Mouse (Mus musculus) adipose tissue, adult 10 weeks (tissue): ENCODE measurements around the gene Mospd3. TPM values are rescaled to one million over a fixed set of nuclear protein-coding genes. Genes with fewer than 3 reads are reported as not detected.

Experiments used
- polyA plus RNA-seq: library from polyadenylated mRNA; stranded (reverse); fragments of 350-450 nt; fragmentation: Illumina TruSeq; extraction: RNeasy Lipid Tissue Mini Kit (QIAGEN cat#74804); gene quantifications from one replicate; pipeline ENCODE4 v1.2.3, GENCODE M21; 2014; ENCODE audit warnings: low read depth, low replicate concordance

Gene Mospd3
- 33.8 TPM for polyA plus RNA-seq

GRCm38 (mm10) chr5:137600619-137601364 is at the start of gene Mospd3:
Gene Mospd3, minus strand, starts transcription at chr5:137601058.

GRCm38 (mm10) chr5:137645652-137646091 is 44.8 kb upstream of the Mospd3 start, which contains the start of gene Irs3:
Gene Irs3, minus strand, starts transcription at chr5:137645714.

DNA sequence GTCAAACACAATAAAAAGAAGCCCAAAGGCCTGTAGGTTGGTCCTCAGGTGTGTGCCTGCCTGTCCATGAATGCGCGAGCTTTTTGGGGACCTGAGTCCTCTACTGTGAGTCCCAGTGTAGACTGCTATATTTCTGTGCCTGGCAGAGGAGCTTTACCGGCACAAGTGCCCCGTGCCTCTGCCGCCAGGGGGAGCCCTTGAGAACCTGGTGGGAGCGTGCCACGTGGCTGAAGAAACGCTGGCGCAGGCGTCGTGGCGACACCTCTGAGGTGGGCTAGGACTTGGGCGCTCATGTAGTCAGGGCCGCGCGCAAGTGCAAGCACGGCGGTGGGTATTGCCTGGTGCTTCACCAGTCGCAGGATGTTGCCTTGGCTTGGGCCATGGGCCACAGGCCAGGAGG is 40.2 kb upstream of the Mospd3 start, which contains the start of gene Sap25:
TSS of gene Sap25 (plus strand) at position 281 of the 400 bp plus-strand sequence.

GRCm38 (mm10) chr5:137628498-137629305 is 27.8 kb upstream of the Mospd3 start, which contains the start of the genes Fbxo24, Lrch4 and Gm20605:
Gene Fbxo24, minus strand, starts transcription at chr5:137629002.
Gene Lrch4, plus strand, starts transcription at chr5:137629121.
Gene Gm20605, plus strand, starts transcription at chr5:137629175.

GRCm38 (mm10) chr5:137613550-137613949 is 12.7 kb upstream of the Mospd3 start, which contains the start of gene Pcolce:
Gene Pcolce, minus strand, starts transcription at chr5:137613784.

DNA sequence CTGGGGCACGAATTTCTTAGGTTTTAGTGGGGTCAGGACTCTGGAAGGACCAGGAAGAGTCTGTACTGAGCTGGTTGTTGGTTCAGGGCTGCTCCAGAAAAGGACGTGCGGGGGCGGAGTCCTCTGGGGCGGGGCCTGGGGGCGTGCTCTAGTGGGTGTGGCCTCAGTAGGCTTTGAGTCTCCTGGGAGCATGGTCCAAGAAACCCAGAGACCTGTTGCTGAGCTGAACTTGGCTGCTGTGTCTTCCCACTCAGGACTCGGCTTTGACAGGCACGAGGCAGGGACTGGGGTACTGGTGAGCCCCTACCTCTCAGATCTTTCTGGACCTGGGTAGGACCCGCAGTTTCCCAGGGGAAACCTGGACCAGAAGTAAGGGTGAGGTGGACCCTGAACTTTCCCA is 31.2 kb downstream of the Mospd3 start, which contains the start of gene Tfr2:
TSS of gene Tfr2 (plus strand) at position 176 of the 400 bp plus-strand sequence.

DNA sequence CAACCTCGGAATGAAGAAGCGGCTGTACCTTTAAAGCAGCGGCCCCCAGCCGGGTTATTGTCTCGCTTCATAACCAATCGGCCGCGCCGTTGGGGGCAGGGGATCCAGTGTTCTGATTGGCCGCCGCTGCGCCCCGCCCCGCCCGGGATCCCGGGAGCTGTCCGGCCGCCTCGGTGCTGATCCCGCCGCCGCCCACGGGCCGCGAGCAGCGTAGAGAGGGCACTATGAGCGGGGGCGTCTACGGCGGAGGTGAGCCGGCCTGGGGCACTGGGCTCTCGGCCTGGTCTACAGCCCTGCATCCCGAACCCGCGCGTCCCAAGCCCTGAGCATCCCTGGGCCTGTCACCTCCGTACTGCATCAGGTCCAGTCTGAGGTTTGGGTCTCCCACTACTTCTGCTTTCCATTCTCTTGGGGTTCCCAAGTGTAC is 47.4 kb downstream of the Mospd3 start, which contains the start of gene Actl6b:
TSS of gene Actl6b (plus strand) at position 107 of the 427 bp plus-strand sequence.

Other genes with a start within 250 kb of the Mospd3 start
- gene Zan, start 124.0 kb downstream of the Mospd3 start, polyA plus RNA-seq = 0.25 TPM
- gene Pop7, start 98.5 kb downstream of the Mospd3 start, polyA plus RNA-seq = 21.6 TPM
- gene Gigyf1, start 82.5 kb downstream of the Mospd3 start, polyA plus RNA-seq = 25.5 TPM
- gene Epo, start 67.8 kb downstream of the Mospd3 start, polyA plus RNA-seq = not detected
- 338 TPM for gene Gnb2, start 67.5 kb downstream of the Mospd3 start, polyA plus RNA-seq
- gene Actl6b, start 47.5 kb downstream of the Mospd3 start, polyA plus RNA-seq = 0.53 TPM
- gene Tfr2, start 31.2 kb downstream of the Mospd3 start, polyA plus RNA-seq = 0.37 TPM
- 77.7 TPM for gene Pcolce, start 12.7 kb upstream of the Mospd3 start, polyA plus RNA-seq
- gene Fbxo24, start 27.9 kb upstream of the Mospd3 start, polyA plus RNA-seq = 1.9 TPM
- 42.0 TPM for gene Lrch4, start 28.1 kb upstream of the Mospd3 start, polyA plus RNA-seq
- 19.6 TPM for gene Gm20605, start 28.1 kb upstream of the Mospd3 start, polyA plus RNA-seq
- 18.4 TPM for gene Sap25, start 40.3 kb upstream of the Mospd3 start, polyA plus RNA-seq
- gene Irs3, start 44.7 kb upstream of the Mospd3 start, polyA plus RNA-seq = 15.2 TPM
- 32.8 TPM for gene Agfg2, start 83.7 kb upstream of the Mospd3 start, polyA plus RNA-seq
- gene Nyap1, start 140.5 kb upstream of the Mospd3 start, polyA plus RNA-seq = 3.1 TPM
- 187 TPM for gene Tsc22d4, start 144.7 kb upstream of the Mospd3 start, polyA plus RNA-seq
- 12.7 TPM for gene Ppp1r35, start 177.8 kb upstream of the Mospd3 start, polyA plus RNA-seq
- gene Mepce, start 186.6 kb upstream of the Mospd3 start, polyA plus RNA-seq = 38.5 TPM
- gene Zcwpw1, start 186.7 kb upstream of the Mospd3 start, polyA plus RNA-seq = 8.0 TPM
- 4.9 TPM for gene Pilra, start 235.2 kb upstream of the Mospd3 start, polyA plus RNA-seq